Mouse (Mus musculus): ENCODE results near the gene Hes3.

- TF ChIP-seq CTCF (IDR thresholded peaks at IDR 0.05; ENCODE audit: borderline replicate concordance, insufficient read depth, low read depth, low read length) (no peak), POLR2A (IDR thresholded peaks at IDR 0.05; ENCODE audit: borderline replicate concordance, insufficient read depth, low read length) (no peak)
Measured at GRCm38 (mm10) chr4:152262187-152262586, 29.3 kb downstream of the Hes3 start.
